ENCODE assay signal across 8 mouse cellular contexts in genomic region chr10:41682546-41683393, GRCm38 (mm10). TPM values are rescaled to one million over a fixed set of nuclear protein-coding genes. Genes with fewer than 3 reads are reported as not detected.
DNase-seq lines count a peak whose midpoint lies in the region; ATAC-seq lines count a peak whose summit lies in the region.

No protein-coding gene starts in this region.

- ATAC-seq in hindbrain, embryonic 14.5 days (ENCODE audit: low FRiP score), result peak; percentile 57

- no peak overlapping the region for H3K4me3 ChIP-seq in hindbrain, embryonic 14.5 days (replicated peaks; ENCODE audit: low read length)

- H3K36me3 ChIP-seq in hindbrain, embryonic 14.5 days (replicated peaks; ENCODE audit: control insufficient read depth, insufficient read depth), result no peaks in the 10 kb centered on the region

- no peak overlapping the region for H3K9ac ChIP-seq in hindbrain, embryonic 14.5 days

- H3K4me1 ChIP-seq in hindbrain, embryonic 14.5 days (replicated peaks; ENCODE audit: control insufficient read depth, insufficient read depth, low read length), result peaks cover 4% of the 10 kb centered on the region; the same call in 1 of the 2 replicates

- peak; percentile 75 for DNase-seq in R1 (ENCODE audit: low read depth, low spot score)
- peak; percentile 86 for DNase-seq in cerebellum, adult 8-10 months
- DNase-seq in frontal cortex, adult 2 months (ENCODE audit: extremely low spot score in 1 of 2, low spot score in 1 of 2), result peak; percentile 74 to 95
- peak; percentile 90 for DNase-seq in hindbrain, embryonic 14.5 days (ENCODE audit: low spot score)
- peak; percentile 71 to 88 for DNase-seq in left cerebral cortex, adult 8-10 months (ENCODE audit: low spot score in 2 of 2)
- peak; percentile 81 for DNase-seq in mesoderm, embryonic 11.5 days (ENCODE audit: low read depth, low spot score)
- peak; percentile 71 to 72 for DNase-seq in right cerebral cortex, postnatal 36 days (ENCODE audit: low spot score in 2 of 2)
- peak; percentile 70 to 88 for DNase-seq in urinary bladder, postnatal 4 days (ENCODE audit: low spot score in 2 of 2)

- no peak overlapping the region for H3K27ac ChIP-seq in hindbrain, embryonic 14.5 days

- 0 out of 2 replicates have a peak, but pooled peaks cover 3% of the 10 kb centered on the region for H3K9me3 ChIP-seq in hindbrain, embryonic 14.5 days (ENCODE audit: control insufficient read depth, low read length)

- WGBS in hindbrain, embryonic 14.5 days, result 43% methylated on average over 16 of the region's 16 CpGs

- no peak overlapping the region for H3K4me2 ChIP-seq in hindbrain, embryonic 14.5 days (replicated peaks)

- H3K27me3 ChIP-seq in hindbrain, embryonic 14.5 days (ENCODE audit: control insufficient read depth, insufficient read depth, low read length), result peaks cover 13% of the 10 kb centered on the region

RNA-seq across cellular contexts. Expression of gene Ccdc162, which starts 33.7 kb away (rescaled TPM):
- polyA plus RNA-seq in frontal cortex, adult 2 months (2012; rRNA removed), result 1.3 and 1.4 TPM in 2 replicates
- polyA plus RNA-seq in hindbrain, embryonic 14.5 days (2014; fragmentation: Nextera tagmentation; extraction: Ambion mirVana), result 1.0 and 2.7 TPM in 2 replicates
- 1 to 10 TPM in 2 of 4 experiments, under 1 TPM in 2; 0.77 to 1.6 (median 1.1) TPM for total RNA-seq in left cerebral cortex, adult 8-10 months (2022)
